Mouse (Mus musculus) forebrain, embryonic 14.5 days (tissue): Measurements from ENCODE around the gene Hoxa10. TPM values are rescaled to one million over a fixed set of nuclear protein-coding genes. Genes with fewer than 3 reads are reported as not detected.

Source experiments
- ATAC-seq: fragments of 200-750 bp; cut with Nextera tagmentation; 2 replicates; pipeline ENCODE4 v1.8.0; 2017; ENCODE audit warnings: mild to moderate bottlenecking, moderate library complexity
- DNase-seq: peaks from one replicate; pipeline ENCODE4 v3.0.0-alpha.2; 2015; ENCODE audit warnings: low spot score
- H3K27ac ChIP-seq: fragments of 300-500 bp; sonication (generic); 2 replicates; pipeline ENCODE4 v1.5.1; 2014; ENCODE audit warnings: low read depth, mild to moderate bottlenecking, control low read depth, low read length, moderate library complexity
- H3K27me3 ChIP-seq: fragments of 300-500 bp; sonication (generic); replicated peaks from 2 replicates; pipeline ENCODE4 v1.6.1; 2014; ENCODE audit warnings: low read length, control low read depth, mixed read lengths; ENCODE audit not compliant: control insufficient read depth, insufficient read depth
- H3K36me3 ChIP-seq: fragments of 300-500 bp; sonication (generic); 2 replicates; pipeline ENCODE4 v1.6.1; 2014; ENCODE audit warnings: low read length, control low read depth; ENCODE audit not compliant: control insufficient read depth, insufficient read depth
- H3K4me1 ChIP-seq: fragments of 300-500 bp; sonication (generic); 2 replicates; pipeline ENCODE4 v1.6.1; 2014; ENCODE audit warnings: antibody characterized with exemption, low read length, control low read depth; ENCODE audit not compliant: control insufficient read depth, insufficient read depth
- H3K4me2 ChIP-seq: fragments of 300-500 bp; sonication (generic); 2 replicates; pipeline ENCODE4 v1.6.1; 2014; ENCODE audit warnings: mild to moderate bottlenecking, control low read depth, low read length
- H3K4me3 ChIP-seq: fragments of 300-500 bp; sonication (generic); 2 replicates; pipeline ENCODE4 v1.5.1; 2014; ENCODE audit warnings: low read depth, low read length, control low read depth
- H3K9ac ChIP-seq: fragments of 300-500 bp; sonication (generic); 2 replicates; pipeline ENCODE4 v1.6.1; 2014; ENCODE audit warnings: mild to moderate bottlenecking, low read length, control low read depth, moderate library complexity
- H3K9me3 ChIP-seq: fragments of 300-500 bp; sonication (generic); replicated peaks from 2 replicates; pipeline ENCODE4 v1.6.1; 2016; ENCODE audit warnings: low read length, control low read depth, mixed read lengths; ENCODE audit not compliant: control insufficient read depth
- WGBS: fragments of 180-500 bp; shearing (Covaris S2); extraction: QIAGEN DNeasy Blood & Tissue Kit; methylation state at CpG from one replicate; pipeline ENCODE4 v1.1.7; 2014; 5-methylcytosine and 5-hydroxymethylcytosine counted together
- polyA plus RNA-seq: library from polyadenylated mRNA; unstranded; fragments of >200 nt; fragmentation: Nextera tagmentation; extraction: Ambion mirVana; gene quantifications from 2 replicates; pipeline ENCODE4 v1.2.1, GENCODE M21; 2014

The Hoxa10 gene
- polyA plus RNA-seq, 1 experiment from 2014 or later: not detected

GRCm38 (mm10) chr6:52228475-52229465 lies 11.9 kb downstream of the Hoxa10 start:
- no peak overlapping the region for H3K4me3 ChIP-seq
- H3K27ac ChIP-seq: no peak overlapping the region
- DNase-seq: no peak
- H3K36me3 ChIP-seq: no peaks in the 10 kb centered on the region
- WGBS: 1% methylated on average over 38 of the region's 38 CpGs
- H3K9ac ChIP-seq: no peak overlapping the region
- peaks cover 93% of the 10 kb centered on the region for H3K27me3 ChIP-seq
- no peaks in the 10 kb centered on the region for H3K4me1 ChIP-seq
- no peaks in the 10 kb centered on the region for H3K9me3 ChIP-seq
- no peak for ATAC-seq
- no peak overlapping the region for H3K4me2 ChIP-seq

GRCm38 (mm10) chr6:52227470-52228222 lies 13.0 kb downstream of the Hoxa10 start:
- Histone ChIP-seq H3K9me3 (no peaks in the 10 kb centered on the region), H3K9ac (no peak overlapping the region), H3K4me3 (no peak overlapping the region), H3K4me2 (no peak overlapping the region), H3K27ac (no peak overlapping the region), H3K4me1 (no peaks in the 10 kb centered on the region), H3K27me3 (peaks cover 93% of the 10 kb centered on the region), H3K36me3 (no peaks in the 10 kb centered on the region)
- 2% methylated on average over 11 of the region's 11 CpGs for WGBS
- DNase-seq (no peak), ATAC-seq (no peak)

GRCm38 (mm10) chr6:52226569-52227257 lies 13.9 kb downstream of the Hoxa10 start:
- Histone ChIP-seq H3K27ac (no peak overlapping the region), H3K4me3 (no peak overlapping the region), H3K9me3 (no peaks in the 10 kb centered on the region), H3K4me2 (no peak overlapping the region), H3K4me1 (no peaks in the 10 kb centered on the region), H3K36me3 (no peaks in the 10 kb centered on the region), H3K27me3 (peaks cover 93% of the 10 kb centered on the region), H3K9ac (no peak overlapping the region)
- WGBS: 3% methylated on average over 26 of the region's 26 CpGs
- ATAC-seq (no peak), DNase-seq (no peak)

- Histone ChIP-seq H3K9ac (no peak overlapping the region), H3K4me3 (no peak overlapping the region), H3K4me1 (peaks cover 2% of the 10 kb centered on the region; the same call in 1 of the 2 replicates), H3K36me3 (no peaks in the 10 kb centered on the region), H3K4me2 (no peak overlapping the region), H3K9me3 (no peaks in the 10 kb centered on the region), H3K27ac (no peak overlapping the region), H3K27me3 (peaks cover 97% of the 10 kb centered on the region)
- WGBS: 3% methylated on average over 69 of the region's 69 CpGs
- DNase-seq (no peak), ATAC-seq (no peak)
These were observed 14.8 kb downstream of the Hoxa10 start for GRCm38 (mm10) chr6:52225612-52226568.

DNA sequence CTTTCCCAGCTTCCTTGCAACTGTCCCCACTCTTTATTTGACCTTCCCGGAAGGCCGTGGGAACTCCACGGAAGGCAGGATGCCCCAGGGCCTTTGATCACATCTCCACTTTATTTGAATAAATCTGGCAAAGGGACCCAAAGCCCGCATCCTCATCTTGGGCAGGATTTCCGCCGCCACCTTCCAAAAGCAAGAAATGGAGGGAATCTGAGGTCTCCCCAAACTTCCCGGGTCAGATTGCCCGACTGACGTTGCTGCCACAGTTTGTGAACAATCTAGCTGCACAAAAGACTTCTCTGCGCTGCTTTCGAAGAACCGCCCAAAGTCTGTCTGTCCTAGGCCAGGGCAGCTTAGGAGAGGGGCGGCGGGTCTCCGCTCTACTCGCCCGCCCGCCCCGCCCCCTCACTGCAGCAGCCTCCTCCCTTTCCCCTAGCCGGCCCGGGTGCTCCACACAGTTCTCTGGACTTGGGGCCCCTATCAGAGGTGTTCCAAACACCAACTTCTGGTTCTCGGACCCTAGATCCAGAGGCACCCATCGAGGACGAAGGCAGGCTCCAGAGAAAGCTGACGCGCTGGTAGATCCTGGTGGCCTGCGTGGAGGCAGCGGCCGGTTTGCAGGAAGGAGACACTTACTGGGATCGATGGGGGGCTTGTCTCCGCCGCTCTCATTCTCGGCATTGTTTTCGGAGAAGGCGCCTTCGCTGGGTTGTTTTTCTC lies 15.6 kb downstream of the Hoxa10 start:
- Histone ChIP-seq H3K9ac (no peak overlapping the region), H3K4me1 (peaks cover 2% of the 10 kb centered on the region; the same call in 1 of the 2 replicates), H3K4me3 (no peak overlapping the region), H3K27ac (no peak overlapping the region), H3K4me2 (no peak overlapping the region), H3K36me3 (no peaks in the 10 kb centered on the region), H3K27me3 (peaks cover 99% of the 10 kb centered on the region), H3K9me3 (no peaks in the 10 kb centered on the region)
- DNase-seq: no peak
- 1% methylated on average over 36 of the region's 36 CpGs for WGBS
- no peak for ATAC-seq

GRCm38 (mm10) chr6:52223939-52224760 lies 16.5 kb downstream of the Hoxa10 start:
- Histone ChIP-seq H3K27me3 (peaks cover 99% of the 10 kb centered on the region), H3K4me3 (no peak overlapping the region), H3K4me1 (peaks cover 2% of the 10 kb centered on the region; the same call in 1 of the 2 replicates), H3K9me3 (no peaks in the 10 kb centered on the region), H3K36me3 (no peaks in the 10 kb centered on the region), H3K27ac (no peak overlapping the region), H3K9ac (no peak overlapping the region), H3K4me2 (no peak overlapping the region)
- WGBS: 1% methylated on average over 24 of the region's 24 CpGs
- DNase-seq: no peak
- ATAC-seq: no peak

- Histone ChIP-seq H3K4me1 (peaks cover 2% of the 10 kb centered on the region; the same call in 1 of the 2 replicates), H3K4me3 (no peak overlapping the region), H3K36me3 (no peaks in the 10 kb centered on the region), H3K27me3 (peaks cover 100% of the 10 kb centered on the region), H3K9ac (no peak overlapping the region), H3K27ac (no peak overlapping the region), H3K9me3 (no peaks in the 10 kb centered on the region), H3K4me2 (no peak overlapping the region)
- ATAC-seq: no peak
- 9% methylated on average over 13 of the region's 13 CpGs for WGBS
- DNase-seq: no peak
These were observed 17.9 kb downstream of the Hoxa10 start for GRCm38 (mm10) chr6:52222729-52223128.
